Mouse (Mus musculus) C2C12 (cell line): Measurements from ENCODE around the gene Cacng8. TPM values are rescaled to one million over a fixed set of nuclear protein-coding genes. Genes with fewer than 3 reads are reported as not detected.

ENCODE experiments used
- H3K27me3 ChIP-seq: one replicate; pipeline ENCODE4 v1.6.1; 2011; ENCODE audit not compliant: control insufficient read depth, insufficient read depth, insufficient read length
- H3K36me3 ChIP-seq: one replicate; pipeline ENCODE4 v1.6.1; 2011; ENCODE audit not compliant: control insufficient read depth, insufficient read depth
- H3K4me3 ChIP-seq: one replicate; pipeline ENCODE4 v1.5.1; 2011; ENCODE audit warnings: mild to moderate bottlenecking, control low read depth; ENCODE audit not compliant: poor library complexity, insufficient read depth, severe bottlenecking
- H3K79me2 ChIP-seq: one replicate; pipeline ENCODE4 v1.6.1; 2011; ENCODE audit not compliant: control insufficient read depth, insufficient read depth
- H3K79me3 ChIP-seq: one replicate; pipeline ENCODE4 v1.6.1; 2011; ENCODE audit warnings: low read depth, control low read depth
- H3ac ChIP-seq: one replicate; pipeline ENCODE3; 2011; ENCODE audit warnings: low read depth; ENCODE audit not compliant: control insufficient read depth, insufficient read length
- CEBPB ChIP-seq: IDR thresholded peaks from one replicate; pipeline ENCODE4 v1.6.1; 2011; ENCODE audit warnings: low read depth, mild to moderate bottlenecking, control low read depth, moderate library complexity
- CTCF ChIP-seq: IDR thresholded peaks from one replicate; pipeline ENCODE4 v1.5.1; 2011; ENCODE audit not compliant: control insufficient read depth, insufficient read depth, insufficient read length
- FOSL1 ChIP-seq: IDR thresholded peaks from one replicate; pipeline ENCODE4 v1.8.0; 2011; ENCODE audit warnings: mild to moderate bottlenecking, low read length; ENCODE audit not compliant: poor library complexity, insufficient read depth, severe bottlenecking
- MAX ChIP-seq: IDR thresholded peaks from one replicate; pipeline ENCODE4 v1.6.1; 2011; ENCODE audit warnings: mild to moderate bottlenecking, control low read depth
- MYOD1 ChIP-seq: IDR thresholded peaks from one replicate; pipeline ENCODE4 v1.6.1; 2011; ENCODE audit warnings: low read depth; ENCODE audit not compliant: control insufficient read depth, insufficient read length
- MYOG ChIP-seq: IDR thresholded peaks from one replicate; pipeline ENCODE4 v1.6.1; 2011; ENCODE audit not compliant: control insufficient read depth, insufficient read length; ENCODE audit errors: extremely low read depth
- USF1 ChIP-seq: IDR thresholded peaks from one replicate; pipeline ENCODE4 v1.6.1; 2011; ENCODE audit warnings: low read depth, mild to moderate bottlenecking, control low read depth, moderate library complexity
- polyA plus RNA-seq: library from polyadenylated mRNA; unstranded; fragments of >200 nt; fragmentation: generic; extraction: Trizol; gene quantifications from one replicate; pipeline ENCODE4 v1.2.1, GENCODE M21; 2012; ENCODE audit warnings: missing spikeins

The Cacng8 gene
- polyA plus RNA-seq, 1 experiment = 1.3 TPM

GRCm38 (mm10) chr7:3349775-3350174 lies 40.7 kb upstream of the Cacng8 start:
- Histone ChIP-seq H3ac (no peak overlapping the region), H3K79me3 (no peaks in the 10 kb centered on the region), H3K27me3 (no peaks in the 10 kb centered on the region), H3K36me3 (no peaks in the 10 kb centered on the region), H3K79me2 (no peaks in the 10 kb centered on the region), H3K4me3 (no peak overlapping the region)
- TF ChIP-seq USF1 (no peak), FOSL1 (no peak), MYOD1 (no peak), CTCF (no peak), MAX (no peak)

- H3K79me3 ChIP-seq = no peaks in the 10 kb centered on the region
- H3K4me3 ChIP-seq = no peak overlapping the region
- no peaks in the 10 kb centered on the region for H3K27me3 ChIP-seq
- no peak overlapping the region for H3ac ChIP-seq
- no peaks in the 10 kb centered on the region for H3K79me2 ChIP-seq
- TF ChIP-seq MAX (no peak), MYOG (no peak), FOSL1 (no peak), USF1 (no peak), CTCF (no peak), CEBPB (no peak), MYOD1 (no peak)
- no peaks in the 10 kb centered on the region for H3K36me3 ChIP-seq
Measured at GRCm38 (mm10) chr7:3351536-3351935, 38.9 kb upstream of the Cacng8 start.

GRCm38 (mm10) chr7:3354850-3355249 lies 35.6 kb upstream of the Cacng8 start:
- Histone ChIP-seq H3K79me3 (no peaks in the 10 kb centered on the region), H3ac (no peak overlapping the region), H3K4me3 (no peak overlapping the region), H3K79me2 (no peaks in the 10 kb centered on the region), H3K27me3 (peaks cover 8% of the 10 kb centered on the region), H3K36me3 (no peaks in the 10 kb centered on the region)
- no peak for TF ChIP-seq MYOD1
- TF ChIP-seq MAX = no peak

- no peak for TF ChIP-seq MAX
- no peak for TF ChIP-seq FOSL1
- TF ChIP-seq CEBPB = no peak
- no peak for TF ChIP-seq MYOG
- TF ChIP-seq CTCF = no peak
- TF ChIP-seq USF1 = no peak
- no peak for TF ChIP-seq MYOD1
- Histone ChIP-seq H3K27me3 (peaks cover 13% of the 10 kb centered on the region), H3K4me3 (no peak overlapping the region), H3K79me3 (no peaks in the 10 kb centered on the region), H3ac (no peak overlapping the region), H3K36me3 (no peaks in the 10 kb centered on the region), H3K79me2 (no peaks in the 10 kb centered on the region)
Measured at GRCm38 (mm10) chr7:3360678-3361077, 29.8 kb upstream of the Cacng8 start.

GRCm38 (mm10) chr7:3365547-3366279 lies 24.8 kb upstream of the Cacng8 start:
- H3K79me2 ChIP-seq = no peaks in the 10 kb centered on the region
- H3K36me3 ChIP-seq = no peaks in the 10 kb centered on the region
- H3K79me3 ChIP-seq = no peaks in the 10 kb centered on the region
- H3K27me3 ChIP-seq = peaks cover 5% of the 10 kb centered on the region
- no peak overlapping the region for H3ac ChIP-seq
- no peak overlapping the region for H3K4me3 ChIP-seq
- TF ChIP-seq CTCF = no peak
- TF ChIP-seq CEBPB = no peak
- no peak for TF ChIP-seq FOSL1
- no peak for TF ChIP-seq USF1
- no peak for TF ChIP-seq MYOG
- no peak for TF ChIP-seq MAX
- TF ChIP-seq MYOD1 = no peak

GRCm38 (mm10) chr7:3366705-3367516 lies 23.6 kb upstream of the Cacng8 start:
- no peak for TF ChIP-seq MYOD1
- TF ChIP-seq CTCF = no peak
- no peak for TF ChIP-seq MAX
- TF ChIP-seq FOSL1 = no peak
- no peak for TF ChIP-seq USF1
- no peak for TF ChIP-seq CEBPB
- TF ChIP-seq MYOG = no peak
- no peaks in the 10 kb centered on the region for H3K36me3 ChIP-seq
- H3K79me2 ChIP-seq = no peaks in the 10 kb centered on the region
- H3ac ChIP-seq = no peak overlapping the region
- no peak overlapping the region for H3K4me3 ChIP-seq
- peaks cover 5% of the 10 kb centered on the region for H3K27me3 ChIP-seq
- no peaks in the 10 kb centered on the region for H3K79me3 ChIP-seq
